Mouse (Mus musculus) CD4-positive naive resting alpha-beta T cell, adult 57 days (primary cell): ENCODE results near the gene Mthfd1. TPM values are rescaled to one million over a fixed set of nuclear protein-coding genes. Genes with fewer than 3 reads are reported as not detected.

ENCODE experiments used
- total RNA-seq: library from RNA; stranded (reverse); gene quantifications from one replicate; pipeline ENCODE4 v1.2.4, GENCODE M21; 2023

The Mthfd1 gene
- total RNA-seq = 44.1 TPM

GRCm38 (mm10) chr12:76254725-76255498 is at the start of gene Mthfd1:
TSS of gene Mthfd1 (plus strand) at chr12:76255298.

GRCm38 (mm10) chr12:76246646-76247045 is 8.5 kb upstream of the Mthfd1 start, which contains the start of gene Tex21:
TSS of gene Tex21 (minus strand) at chr12:76246746.

DNA sequence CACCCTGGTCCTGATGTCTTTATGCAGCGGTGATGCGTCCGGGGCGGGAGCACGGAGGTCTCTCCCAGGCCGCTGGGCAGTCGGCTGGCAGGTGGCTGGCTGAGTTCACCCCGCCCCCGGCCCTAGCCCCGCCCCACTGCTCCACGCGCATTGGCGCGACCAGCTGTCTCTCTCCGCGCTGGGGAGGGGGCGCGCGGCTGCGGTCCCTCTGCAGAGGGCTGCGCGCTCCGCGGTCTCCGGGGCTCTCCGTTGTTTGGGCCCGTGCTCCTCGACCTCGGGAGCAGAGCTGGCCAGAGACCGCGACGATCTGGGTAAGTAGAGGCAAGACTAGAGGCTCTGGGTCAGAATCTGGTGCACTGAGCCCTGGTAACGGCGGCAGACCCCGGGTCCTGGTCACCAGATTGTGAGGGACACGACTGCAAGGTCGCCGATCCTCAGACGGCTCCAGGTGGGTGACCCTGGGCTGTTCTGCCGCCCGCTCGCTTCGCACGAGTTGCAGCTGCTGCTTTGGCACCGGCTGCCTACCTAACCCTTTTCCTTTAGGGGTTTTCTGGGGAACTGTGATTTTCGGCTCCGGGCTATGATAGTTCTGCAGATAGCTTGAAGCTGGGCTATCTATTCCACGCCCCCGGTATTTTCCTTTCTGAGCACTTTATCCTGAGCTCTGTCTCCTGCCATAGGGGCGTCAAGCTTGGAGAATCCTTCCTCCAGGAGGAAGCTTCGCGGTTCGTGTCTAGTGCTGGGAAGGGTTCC is 69.8 kb downstream of the Mthfd1 start, which contains the start of gene Akap5:
Gene Akap5 (plus strand): TSS at position 213 of the 753 bp plus-strand sequence.

Other genes with a start within 250 kb of the Mthfd1 start
- not detected for gene Esr2, start 78.0 kb upstream of the Mthfd1 start, total RNA-seq
- 0.30 TPM for gene Tex21, start 8.6 kb upstream of the Mthfd1 start, total RNA-seq
- gene Akap5, start 69.6 kb downstream of the Mthfd1 start, total RNA-seq = 0.74 TPM
- 51.6 TPM for gene Zbtb25, start 114.3 kb downstream of the Mthfd1 start, total RNA-seq
- gene Zbtb1, start 115.0 kb downstream of the Mthfd1 start, total RNA-seq = 16.8 TPM
- 3.6 TPM for gene Hspa2, start 148.9 kb downstream of the Mthfd1 start, total RNA-seq
- not detected for gene Ppp1r36, start 162.2 kb downstream of the Mthfd1 start, total RNA-seq